Mouse (Mus musculus): ENCODE measurements at regions not wholly inside any gene's neighbourhood (a gene's known extent, or its start where the extent isn't known, plus 50 kb on each side); places are given as distances from the start of the nearest gene placed in this dataset.

DNA sequence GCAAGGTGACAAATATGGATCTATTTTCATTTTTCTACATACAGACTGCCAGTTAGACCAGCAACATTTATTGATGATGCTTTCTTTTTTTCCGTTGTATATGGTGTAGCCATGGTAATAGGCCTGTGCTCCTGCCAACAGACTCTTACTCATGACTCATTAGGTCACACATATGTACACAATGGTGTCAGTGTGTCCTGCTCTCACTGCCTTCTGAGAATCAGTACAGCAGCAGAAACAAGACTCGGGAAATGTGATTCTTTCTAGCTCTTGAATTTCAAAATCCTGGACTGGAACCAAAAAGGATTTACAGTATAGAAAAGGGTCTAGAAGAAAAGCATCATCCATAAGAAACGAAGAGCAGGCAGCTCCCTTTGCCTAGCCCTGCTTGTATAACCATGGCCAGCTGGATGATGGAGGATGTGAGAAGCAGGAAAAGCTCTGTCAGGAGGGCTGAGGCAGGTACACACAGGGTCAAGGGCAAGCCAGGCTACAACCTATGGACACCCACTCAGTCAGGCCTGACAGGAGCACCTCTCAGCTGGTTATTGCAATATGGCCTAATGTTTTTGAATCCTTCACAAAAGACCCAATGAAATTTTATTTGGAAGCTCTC is 132.2 kb downstream of the Tmem17 start:
- DNase-seq (ENCODE audit: low read depth): no peak

DNA sequence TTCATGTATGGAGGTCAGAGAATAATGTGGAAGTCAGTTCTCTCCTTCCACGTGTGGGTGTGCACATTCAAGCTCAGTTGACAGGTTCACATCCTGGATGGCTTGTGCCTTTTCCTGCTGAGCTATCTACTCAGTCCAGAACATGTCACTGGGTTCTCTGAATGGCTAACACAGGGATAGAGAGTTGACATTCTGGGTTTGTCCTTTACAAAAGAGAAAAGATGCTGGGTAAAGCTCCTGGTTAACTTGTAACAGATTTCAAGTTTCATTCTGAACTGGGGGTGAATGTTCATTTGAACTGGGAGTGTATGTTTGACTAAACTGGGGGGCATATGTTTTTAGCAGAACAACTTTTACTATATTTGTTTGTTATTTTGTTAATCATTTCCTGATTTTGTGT is 133.0 kb downstream of the Tmem17 start:
- DNase-seq (ENCODE audit: low read depth): no peak

DNA sequence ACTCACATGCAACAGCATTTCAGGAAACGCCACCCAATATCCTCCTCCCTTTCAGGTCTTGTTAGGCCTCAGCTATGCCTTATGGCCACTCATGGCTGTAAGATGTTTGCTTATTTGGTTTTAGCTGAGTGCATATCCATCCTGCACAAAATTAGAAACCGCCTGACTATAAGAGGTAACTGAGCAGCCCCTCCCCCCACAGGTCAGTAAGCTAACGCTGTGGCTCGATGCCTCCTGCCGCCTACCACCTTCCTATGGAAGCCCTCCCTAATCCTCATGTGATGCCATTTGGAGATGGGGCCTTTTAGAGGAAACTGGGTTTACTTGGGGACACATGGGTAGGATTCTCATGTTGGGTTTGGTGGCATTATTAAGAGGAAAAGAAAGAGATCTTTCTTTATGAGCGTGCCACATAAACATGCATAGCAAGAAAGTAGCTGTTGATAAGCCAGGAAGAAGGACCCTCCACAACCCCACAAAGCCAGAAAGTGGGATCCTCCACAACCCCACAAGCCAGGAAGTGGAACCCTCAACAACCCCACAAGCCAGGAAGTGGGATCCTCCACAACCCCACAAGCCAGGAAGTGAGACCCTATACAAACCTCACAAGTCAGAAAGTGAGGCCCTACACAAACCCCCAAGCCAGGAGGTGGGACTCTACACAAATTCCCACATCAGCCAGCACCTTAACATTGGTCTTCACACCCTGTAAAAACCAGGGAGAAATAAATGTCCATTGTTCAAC is 134.5 kb downstream of the Tmem17 start:
- no peak for DNase-seq (ENCODE audit: low read depth)

DNA sequence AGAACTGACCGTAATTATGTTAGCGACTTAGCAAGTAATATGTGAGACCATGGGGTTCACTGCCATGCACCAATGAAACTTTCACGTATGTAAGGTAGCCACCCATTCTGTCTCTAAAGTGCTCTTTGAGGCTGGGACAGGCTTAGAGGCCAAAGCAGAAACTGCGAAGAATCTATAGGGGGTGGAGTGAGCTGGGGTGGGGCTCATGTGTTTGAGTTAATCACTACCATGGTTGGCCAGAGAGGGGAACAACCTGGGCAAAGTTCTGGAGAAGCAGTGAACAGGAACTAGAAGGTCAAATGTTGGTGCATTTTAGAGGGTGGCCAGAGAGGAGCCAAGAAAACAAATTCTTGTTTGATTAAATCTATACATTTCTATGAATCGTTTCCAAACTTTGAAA is 136.4 kb downstream of the Tmem17 start:
- DNase-seq (ENCODE audit: low read depth): no peak

DNA sequence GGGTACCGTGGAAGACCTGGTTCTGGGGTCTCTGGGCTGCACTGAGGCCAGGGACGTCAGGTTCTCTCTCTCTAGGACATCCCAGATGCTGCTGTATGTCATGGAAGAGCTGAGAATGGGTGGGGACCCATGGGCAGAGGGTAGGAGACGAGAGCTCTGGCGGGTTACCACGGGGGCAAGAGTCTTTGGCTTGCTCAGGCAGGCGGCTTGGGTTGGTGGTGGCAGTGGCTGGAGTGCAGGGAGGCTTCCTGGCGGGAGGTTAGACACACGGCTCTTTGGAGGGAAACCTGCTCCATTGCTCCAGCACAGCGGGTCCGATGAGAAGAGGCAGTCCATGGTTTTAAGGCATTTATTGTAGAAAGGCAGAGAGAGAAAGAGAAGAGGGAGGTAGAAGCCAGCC is 138.9 kb downstream of the Tmem17 start:
- no peak for DNase-seq (ENCODE audit: low read depth)

DNA sequence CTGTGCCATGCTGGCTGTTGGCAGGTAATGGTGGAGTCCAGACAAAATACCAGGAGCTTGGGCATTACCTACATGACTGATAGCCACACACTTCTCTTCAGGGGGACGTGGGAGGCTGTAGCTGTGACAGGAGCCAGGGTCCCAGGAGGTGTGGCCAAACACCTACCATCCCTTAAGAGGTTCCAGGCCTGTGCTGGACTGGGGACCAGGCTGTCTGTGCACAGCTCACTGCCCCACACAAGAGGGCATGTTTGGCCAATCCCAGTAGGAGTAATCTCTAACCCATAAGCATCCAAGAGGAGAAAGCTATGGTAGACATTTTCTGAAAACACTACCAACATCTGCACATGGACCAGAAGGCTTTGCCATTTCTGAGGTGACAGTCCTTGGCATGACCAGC is 139.4 kb downstream of the Tmem17 start:
- no peak for DNase-seq (ENCODE audit: low read depth)

DNA sequence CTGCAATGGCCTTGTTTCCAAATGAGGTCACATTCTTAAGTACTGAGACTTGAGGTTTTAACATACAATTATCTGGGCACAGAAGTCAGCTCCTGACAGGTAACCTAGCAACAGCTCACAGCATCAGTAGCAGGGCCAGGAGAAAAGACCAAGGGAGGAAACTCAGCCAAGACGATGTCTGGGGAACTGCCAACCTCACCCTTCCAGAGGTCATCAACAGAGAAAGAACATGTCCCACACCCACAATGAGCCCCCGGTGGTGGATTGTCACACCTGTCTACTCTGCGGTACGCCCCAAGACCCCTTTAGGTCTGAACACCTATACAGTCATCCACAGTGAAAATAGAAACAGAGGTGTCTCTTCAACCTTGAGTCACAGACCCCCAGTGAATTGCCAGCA is 140.0 kb downstream of the Tmem17 start:
- DNase-seq (ENCODE audit: low read depth): no peak

DNA sequence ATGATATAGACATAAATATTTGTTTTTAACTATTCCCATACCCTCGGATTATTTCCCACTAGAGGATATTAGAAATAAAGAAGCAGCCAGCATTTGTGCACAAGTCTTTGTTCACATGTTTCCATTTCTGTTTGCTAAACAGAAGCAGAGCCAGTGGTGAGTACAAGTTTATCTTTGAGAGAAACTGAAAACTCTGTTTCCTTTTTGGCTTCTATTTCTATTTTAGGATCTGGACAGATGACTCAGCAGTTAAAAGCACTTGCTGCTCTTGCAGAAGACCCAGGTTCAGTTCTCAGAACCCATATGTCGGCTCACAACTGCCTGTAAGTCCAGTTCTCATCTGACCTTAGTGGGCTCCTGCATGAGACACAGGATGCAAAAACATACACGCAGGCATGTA is 141.0 kb downstream of the Tmem17 start:
- DNase-seq (ENCODE audit: low read depth): no peak

DNA sequence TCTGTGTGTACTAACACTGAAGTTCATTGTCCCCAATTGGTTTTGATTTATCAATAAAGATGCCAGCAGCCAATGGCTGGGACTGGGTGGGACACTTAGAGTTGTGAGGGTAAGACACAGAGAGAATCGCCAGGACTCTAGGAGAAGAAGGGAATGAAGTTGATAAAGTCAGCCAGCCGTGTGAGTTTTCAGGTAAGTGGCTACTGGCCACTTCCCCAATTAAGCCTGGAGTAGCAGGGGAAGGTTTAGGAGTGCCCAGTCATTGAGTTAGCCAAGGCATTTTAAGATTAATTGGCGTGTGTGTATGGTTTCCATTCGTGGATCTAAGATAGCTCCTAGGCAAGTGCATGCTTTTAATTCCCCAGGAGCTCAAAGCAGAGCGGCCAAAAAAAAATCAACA is 141.5 kb downstream of the Tmem17 start:
- DNase-seq (ENCODE audit: low read depth): no peak

DNA sequence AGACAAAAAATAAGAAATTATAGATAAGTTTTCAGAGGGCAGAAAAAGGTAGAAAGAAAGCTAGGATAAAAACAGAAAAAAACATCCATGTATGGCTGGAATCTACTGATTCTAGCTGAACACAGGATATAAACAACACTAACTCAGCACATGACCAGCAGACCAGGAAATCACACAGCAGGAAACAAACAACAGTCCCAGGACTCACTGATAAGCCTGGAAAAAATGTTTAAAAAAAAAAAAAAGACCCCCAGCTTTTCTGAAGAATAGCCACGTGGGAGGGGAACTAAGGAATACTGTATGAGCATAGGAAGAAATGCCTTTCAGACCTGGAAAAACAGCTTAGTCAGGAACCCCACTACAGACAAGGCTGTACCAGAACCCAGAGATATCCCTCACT is 145.7 kb downstream of the Tmem17 start:
- no peak for DNase-seq (ENCODE audit: low read depth)

DNA sequence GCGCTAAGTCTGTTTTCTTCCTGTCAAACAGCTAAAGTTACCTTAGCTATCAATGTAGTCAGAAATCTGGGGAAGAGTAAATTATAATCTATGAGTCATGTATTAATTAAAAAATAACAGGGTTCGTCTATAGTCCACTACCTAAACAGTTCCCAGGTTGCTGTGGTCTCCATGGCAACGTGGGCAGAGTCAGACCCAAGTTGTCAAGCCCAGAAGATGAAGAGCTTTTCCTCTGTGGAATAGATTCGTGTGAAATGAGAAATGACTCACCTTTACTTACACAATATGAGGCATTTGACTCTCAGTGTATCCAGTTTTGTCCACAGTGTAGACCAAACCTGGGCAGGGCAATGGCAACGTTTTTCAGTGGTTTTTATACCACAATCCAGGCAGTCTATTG is 149.2 kb downstream of the Tmem17 start:
- DNase-seq (ENCODE audit: low read depth): no peak

DNA sequence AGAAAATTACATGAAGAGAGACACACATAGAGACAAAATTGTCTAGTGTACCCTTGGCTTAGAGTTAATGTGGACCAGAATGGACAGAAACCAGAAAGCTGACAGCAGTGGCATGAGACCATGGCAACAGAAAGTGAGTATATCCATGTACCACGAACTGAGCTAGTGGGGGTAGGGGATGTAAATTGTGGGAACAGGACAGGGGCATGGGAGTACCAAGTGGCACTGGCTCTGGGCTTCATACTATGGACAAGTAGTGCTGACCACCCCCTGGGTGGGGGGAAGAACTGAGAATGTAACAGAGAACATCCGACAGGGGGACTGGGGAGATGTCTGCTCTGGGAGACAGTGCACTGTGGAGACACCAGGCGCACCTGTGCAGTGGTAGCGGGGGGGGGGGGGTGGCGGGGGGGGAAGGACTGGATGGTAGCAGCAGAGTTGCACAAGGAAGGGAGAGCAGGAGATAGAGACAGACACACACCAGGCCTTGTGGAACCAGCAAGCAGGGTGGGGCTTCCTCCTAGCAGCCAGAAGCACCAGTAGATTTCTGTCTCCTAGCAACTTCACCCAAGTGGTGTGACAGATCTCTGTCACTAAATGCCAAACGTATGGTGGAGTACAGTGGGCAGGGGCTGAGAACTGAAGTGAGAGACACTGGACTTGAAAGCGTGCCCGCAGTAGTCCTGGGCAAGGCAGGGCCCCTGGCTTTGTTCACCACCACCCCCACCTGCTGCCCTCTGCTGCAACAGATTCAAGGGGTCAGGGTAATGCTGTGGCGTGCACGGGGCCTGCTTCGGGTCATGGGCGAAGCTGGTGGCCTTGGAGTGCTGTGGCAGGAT is 150.0 kb downstream of the Tmem17 start:
- DNase-seq (ENCODE audit: low read depth): no peak

DNA sequence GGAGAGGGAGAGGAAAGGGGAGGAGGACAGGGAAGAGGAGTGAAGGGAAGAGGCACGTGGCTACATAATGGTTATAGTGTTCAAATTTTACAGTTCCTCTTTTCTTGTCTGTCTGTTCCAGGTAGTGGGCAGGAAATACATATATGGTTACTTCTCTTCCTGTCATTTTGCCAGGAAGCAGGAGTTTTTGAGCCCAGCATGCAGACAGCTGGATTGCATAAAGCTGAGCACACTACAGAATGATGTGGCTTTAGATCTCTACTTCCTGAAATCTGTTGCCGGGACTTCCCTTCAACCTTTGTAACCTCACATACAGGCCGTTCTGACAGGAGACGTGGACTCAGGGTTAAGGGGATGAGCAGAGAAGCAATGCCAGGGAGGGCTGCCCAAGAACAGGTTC is 154.1 kb downstream of the Tmem17 start:
- no peak for DNase-seq (ENCODE audit: low read depth)

DNA sequence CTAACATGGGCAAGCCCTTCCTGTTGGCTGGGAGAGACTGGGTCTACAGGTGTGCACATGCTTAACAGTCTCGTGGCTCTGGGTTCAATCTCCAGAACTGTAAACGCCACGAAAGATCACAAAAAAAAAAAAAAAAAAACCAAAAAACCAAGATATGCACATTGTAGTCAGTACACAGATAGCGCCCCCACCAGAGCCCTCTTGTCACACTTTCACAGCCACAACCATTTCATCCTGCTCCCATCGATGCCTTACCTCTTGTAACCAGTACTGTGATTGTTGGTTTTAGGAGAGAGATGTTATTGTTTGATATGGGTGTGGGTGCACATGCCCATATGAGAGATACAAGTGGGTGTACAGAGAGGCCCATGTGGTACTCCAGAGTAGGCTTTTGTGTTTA is 154.5 kb downstream of the Tmem17 start:
- no peak for DNase-seq (ENCODE audit: low read depth)

DNA sequence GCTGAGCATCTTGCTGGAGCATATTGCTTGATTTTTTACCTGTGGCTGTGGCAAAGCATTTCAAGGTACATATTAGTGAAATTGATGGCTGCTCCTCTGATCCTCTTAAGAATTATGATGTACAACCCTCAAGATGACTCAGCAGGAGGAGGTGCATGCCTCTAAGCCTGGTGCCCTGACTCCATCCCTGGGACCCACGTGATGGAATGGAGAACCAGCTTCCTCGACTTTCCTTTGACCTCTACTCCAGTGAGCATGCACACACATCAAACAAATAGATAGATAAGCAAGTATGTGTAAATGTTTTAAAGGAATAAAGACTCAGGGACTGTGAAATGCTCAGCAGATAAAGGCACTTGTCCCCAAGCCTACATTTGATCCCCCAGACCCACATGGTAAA is 156.3 kb downstream of the Tmem17 start:
- no peak for DNase-seq (ENCODE audit: low read depth)

DNA sequence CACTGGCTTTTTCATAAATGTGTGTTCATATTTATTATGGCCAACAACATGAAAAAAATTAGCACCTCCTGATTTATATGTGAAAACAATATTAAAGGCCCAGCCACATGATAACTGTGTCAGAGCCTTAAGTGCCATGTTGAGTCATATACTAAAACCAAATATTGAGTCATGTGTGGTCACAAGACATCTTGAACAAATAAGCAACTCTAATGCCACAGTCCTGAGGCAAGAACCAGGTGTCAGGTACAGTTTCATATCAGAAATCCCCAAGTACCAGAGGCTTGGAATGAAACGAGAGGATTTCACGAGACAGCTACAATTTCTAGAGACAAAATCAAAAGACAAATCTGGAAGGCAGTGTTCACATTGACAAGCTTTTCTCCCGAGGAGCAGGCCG is 157.4 kb downstream of the Tmem17 start:
- DNase-seq (ENCODE audit: low read depth): no peak

DNA sequence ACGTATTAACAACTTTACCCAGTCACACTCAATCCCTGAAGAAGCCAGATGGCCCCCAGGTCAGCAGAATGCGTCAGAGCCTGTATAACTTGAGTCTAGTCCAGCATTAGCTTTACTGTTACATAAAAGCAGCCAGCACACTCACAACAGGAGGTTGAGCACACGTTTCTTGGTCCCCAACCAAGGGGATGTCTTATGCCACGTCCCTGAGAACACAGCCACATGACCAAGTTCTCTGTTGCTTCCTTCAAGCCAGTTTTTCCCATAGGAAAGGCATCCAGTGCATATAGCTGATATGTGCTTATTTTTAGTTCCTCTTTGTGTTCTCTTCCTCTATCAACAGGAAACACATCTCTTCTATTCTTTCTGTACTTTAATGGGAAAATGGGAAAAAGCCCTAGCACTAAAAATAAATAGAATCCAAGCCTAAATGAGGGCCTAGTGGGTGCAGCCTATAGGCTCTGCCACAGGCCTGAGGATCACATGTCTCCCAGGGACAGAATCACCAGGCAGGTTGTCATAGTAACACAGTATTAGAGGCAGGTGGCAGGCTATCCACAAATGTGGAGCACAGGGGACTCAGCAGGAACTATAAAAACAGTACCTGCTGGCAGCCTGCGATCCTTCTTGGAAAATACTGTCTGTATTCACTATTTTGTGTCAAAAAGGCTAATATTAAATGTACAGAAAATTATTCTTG is 160.1 kb downstream of the Tmem17 start:
- DNase-seq (ENCODE audit: low read depth): no peak

DNA sequence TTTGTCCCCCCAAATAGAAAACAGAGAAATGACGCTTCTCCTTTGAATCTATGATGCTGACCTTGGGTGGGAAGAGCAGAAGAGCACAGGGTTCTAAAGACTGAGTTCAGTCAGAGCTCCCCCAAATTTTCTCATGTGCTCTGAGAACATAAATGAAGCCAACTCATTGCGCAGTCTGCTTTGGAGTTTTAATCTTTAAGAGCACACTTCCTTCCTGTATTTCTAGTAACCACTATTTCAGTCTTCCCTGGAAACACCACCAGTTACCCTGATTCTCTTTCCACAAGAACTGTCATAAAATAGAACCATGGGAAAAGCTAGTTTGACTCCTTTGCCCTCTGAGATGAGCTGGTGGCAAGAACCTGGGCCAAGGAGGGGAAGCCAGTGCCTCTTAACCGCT is 163.2 kb downstream of the Tmem17 start:
- DNase-seq (ENCODE audit: low read depth): no peak

DNA sequence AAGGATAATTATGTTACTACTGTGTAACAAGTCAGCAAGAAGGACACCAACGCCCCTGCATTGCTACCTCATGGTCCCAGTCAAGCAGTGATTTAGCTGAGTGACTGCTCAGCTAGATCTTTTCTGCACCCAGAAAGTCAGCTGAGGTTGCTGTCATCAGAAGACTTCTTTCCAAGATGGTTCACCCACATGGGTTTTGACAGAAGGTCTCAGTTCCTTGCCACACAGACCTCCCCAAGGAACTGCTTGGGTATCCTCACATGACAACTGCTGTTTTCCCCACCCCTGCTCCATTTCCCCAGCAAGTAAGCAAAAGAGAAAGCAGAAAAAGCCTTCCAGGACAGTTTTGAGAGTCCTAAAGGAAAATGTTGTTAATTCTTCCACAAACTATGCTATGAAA is 163.9 kb downstream of the Tmem17 start:
- DNase-seq (ENCODE audit: low read depth): no peak

DNA sequence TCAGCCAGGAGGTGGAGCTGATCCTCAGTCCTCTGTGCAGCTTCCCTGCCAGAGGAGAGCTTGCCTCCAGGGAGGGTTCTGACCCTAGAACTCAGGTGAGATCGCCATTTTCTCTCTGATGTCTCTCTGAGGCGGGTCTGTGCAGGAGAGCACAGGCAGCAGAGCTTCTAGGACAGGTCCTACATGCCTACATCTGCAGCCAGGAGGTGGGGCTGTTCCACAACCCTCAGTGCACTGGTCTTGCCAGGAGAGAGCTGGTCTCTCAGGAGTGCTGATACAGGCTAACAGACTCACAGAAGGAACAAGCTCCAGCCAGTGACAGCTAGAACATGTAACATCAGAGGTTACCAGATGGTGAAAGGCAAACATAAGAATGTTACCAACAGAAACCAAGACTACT is 165.4 kb downstream of the Tmem17 start:
- DNase-seq (ENCODE audit: low read depth): no peak

DNA sequence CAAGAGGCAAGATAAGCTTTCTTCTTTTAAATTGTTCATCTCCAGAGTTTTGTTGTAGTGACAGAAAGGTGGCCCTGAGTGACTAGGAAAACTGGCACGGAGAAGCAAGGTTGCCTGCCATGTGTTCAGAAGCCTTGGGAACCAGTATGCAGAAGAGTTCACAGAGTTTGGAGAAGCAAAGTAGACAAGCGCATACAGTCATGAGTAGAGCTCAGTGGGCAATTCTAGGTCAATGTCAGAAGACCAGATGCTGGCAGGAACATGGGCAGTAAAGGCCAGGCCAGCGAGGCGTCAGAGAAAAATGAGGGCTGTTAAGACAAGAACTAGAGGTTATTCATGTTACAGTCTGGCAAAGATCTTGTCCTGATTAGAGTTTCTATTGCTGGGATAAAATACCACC is 172.7 kb downstream of the Tmem17 start:
- DNase-seq (ENCODE audit: low read depth): no peak

DNA sequence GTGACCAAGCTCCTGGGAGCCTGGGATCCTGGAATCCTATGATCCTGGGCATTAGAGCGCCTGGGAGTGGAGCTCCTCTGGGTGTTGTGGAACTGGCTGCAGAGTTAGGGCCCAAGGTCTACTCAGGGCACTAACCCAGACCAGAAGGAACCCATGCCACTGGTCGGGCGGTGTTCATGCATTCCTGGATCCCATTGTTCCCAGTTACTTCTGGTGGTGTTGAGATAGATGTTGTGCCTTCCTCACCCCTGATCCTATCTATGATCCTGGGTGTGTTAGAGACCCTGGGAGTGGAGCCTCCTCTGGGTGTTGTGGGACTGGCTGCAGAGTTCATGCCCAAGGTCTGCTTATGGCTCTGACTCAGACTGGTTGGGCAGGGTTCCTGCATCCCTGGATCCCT is 169.9 kb downstream of the B3gnt2 start:
- DNase-seq (ENCODE audit: low read depth): no peak

Data from c-Kit-positive CD71-negative TER-119-negative erythroid progenitor cells, embryonic 14.5 days (primary cell).